Mouse (Mus musculus) brain, embryonic 18.5 days (tissue): Measurements from ENCODE around the gene Stmn3.

Source experiments
- DNase-seq: peaks from one replicate; pipeline ENCODE4 v3.0.0-alpha.2; 2012; ENCODE audit warnings: low read depth, low spot score

Stmn3 gene

DNA sequence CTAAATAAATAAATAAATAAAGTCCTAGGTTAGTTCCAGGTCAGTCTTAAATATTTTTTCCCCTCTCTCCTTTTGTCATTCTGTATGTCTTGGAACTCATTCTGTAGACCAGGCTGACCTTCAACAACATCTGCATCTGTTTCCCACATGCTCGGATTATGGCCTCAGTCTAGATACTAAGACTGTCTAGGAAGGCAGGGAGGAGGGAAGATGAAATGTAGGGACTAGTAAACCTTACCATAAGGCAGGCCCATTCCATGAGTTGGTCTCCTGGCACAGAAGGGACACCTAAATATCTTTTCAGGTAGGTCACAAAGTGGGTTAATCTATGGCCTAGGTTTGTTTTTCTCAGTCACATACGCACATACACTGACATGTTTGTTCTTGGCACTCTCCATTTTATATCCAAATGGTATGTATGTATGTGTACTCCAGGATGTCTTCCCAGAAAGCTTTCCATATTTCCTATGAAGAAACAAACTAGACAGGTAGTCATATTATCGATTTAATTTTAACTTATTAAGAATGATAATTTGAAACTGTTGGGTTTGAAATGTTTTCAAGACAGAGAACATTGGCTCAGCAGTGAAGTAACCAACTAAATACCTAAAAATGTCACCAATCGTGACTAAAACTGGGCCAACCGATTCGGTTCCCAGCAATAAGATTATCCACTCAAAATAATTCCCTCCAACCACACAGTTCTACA, 27.5 kb downstream of the Stmn3 start:
- DNase-seq = no peak

DNA sequence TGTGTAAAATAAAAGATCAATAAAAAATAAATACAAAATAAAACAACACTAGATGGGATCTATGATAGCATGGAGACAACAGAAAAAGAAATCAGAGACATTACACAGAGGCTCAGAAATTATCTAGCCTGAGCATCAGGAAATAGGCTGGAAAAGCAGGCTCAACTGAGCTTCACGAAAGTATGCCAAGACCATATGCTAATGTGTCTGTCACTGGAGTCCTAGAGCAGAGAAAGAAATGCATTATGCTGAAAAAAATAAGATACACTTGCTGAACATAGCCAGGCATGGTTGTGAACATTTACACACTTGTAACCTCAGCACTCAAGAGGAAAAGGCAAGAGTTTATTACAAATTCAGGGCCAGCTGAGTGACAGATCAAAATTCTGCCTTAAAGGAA, 34.3 kb downstream of the Stmn3 start:
- no peak for DNase-seq

DNA sequence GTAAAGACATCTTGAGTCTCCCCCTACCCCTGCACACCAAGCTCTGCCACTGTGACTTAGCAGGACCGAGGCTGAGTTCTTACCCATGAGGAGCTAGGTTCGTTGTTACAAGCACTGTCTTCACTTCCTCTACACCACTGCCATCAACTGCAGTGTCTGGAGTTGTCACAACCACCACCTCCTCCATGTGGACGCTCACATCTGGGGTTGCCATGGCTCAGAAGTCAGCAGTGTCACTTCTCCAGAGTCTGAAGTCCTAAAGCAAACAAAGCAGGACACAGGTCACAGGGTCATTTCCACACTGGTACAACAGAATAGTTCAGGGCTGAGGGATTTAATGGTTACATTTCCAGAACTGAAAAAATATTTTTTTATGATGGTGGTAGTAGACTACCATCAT, 36.4 kb downstream of the Stmn3 start:
- DNase-seq = no peak

- no peak for DNase-seq
Observed at GRCm38 (mm10) chr2:181276766-181277165, 37.5 kb downstream of the Stmn3 start.

GRCm38 (mm10) chr2:181274639-181275038, 39.7 kb downstream of the Stmn3 start:
- no peak for DNase-seq

DNA sequence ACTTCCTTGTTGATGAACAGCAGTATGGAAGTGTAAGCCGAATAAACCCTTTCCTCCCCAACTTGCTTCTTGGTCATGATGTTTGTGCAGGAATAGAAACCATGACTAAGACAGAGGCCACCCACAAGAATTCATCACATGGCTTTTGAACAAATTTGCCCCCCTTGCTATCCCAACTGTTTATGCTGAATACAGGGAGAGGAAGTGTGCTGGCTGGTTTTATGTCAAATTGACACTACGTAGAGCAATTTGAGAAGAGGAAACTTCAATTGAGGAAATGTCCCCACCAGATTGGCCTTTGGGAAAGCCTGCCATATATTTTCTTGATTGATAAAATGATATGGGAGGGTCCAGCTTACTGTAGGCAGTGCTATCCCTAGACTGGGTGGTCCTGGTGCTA, 40.5 kb downstream of the Stmn3 start:
- DNase-seq = no peak

GRCm38 (mm10) chr2:181272092-181272491, 42.2 kb downstream of the Stmn3 start:
- no peak for DNase-seq

DNA sequence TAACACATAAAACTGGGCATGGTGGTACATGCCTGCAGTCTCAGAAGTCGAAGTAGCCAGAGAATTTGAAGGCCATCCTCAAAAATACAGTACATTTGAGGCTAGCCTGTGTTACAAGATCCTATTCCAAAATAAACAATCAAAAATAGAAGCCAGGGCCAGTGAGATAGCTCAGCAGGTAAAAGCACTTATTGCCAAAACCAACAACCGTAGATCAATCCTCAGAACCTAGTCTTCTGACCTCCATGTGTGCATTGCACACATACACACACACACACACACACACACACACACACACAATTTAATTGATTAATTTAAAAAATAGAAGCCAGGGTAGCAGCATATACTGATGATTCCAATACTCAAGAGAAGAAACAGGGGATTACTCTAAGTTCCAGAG, 47.5 kb downstream of the Stmn3 start:
- no peak for DNase-seq
